In the genomic region with DNA sequence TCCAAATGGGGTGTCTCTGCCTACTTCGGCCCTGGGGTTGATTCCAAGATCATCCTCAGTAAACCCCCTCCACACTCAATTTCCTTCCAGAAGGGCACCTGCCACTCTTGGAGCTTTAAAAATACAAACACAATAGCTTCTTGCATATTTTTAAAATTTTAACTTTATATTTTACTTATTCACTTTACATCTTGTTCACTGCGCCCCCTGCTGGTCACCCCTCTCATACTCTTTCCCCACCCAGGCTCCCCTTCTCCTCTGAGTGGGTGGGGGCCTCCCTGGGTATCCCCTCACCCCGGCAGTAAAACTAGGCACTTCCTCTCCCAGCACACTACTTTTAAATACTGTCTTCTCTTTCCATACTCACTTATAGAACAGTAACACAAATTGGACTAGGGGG, we compare ENCODE assay signal across 10 mouse cellular contexts.
A peak's percentile ranks its signal among the peaks of the same experiment; 100 is the strongest.
DNase-seq lines count a peak whose midpoint lies in the region; ATAC-seq and TF ChIP-seq lines count a peak whose summit lies in the region.
"Had no signal": no experiment of that assay in that cellular context is flagged by ENCODE, and none has a peak within 500 bp of the region (broad histone marks: within the 10 kb centered on the region; RNA-seq: fewer than 3 reads in every experiment).

No protein-coding gene starts in this region.

- no peak overlapping the region for H3K4me3 ChIP-seq in thymus, adult 2 months (ENCODE audit: control insufficient read depth, insufficient read depth, low read length)
- no peak overlapping the region for H3K4me3 ChIP-seq in hindbrain, embryonic 16.5 days (ENCODE audit: low read length)
- H3K4me3 ChIP-seq: embryonic facial prominence, embryonic 12.5 days; neural tube, embryonic 12.5 days had no signal

- H3K27ac ChIP-seq in thymus, adult 2 months (ENCODE audit: control insufficient read depth, insufficient read depth, low read length), result no peak overlapping the region
- H3K27ac ChIP-seq in hindbrain, embryonic 16.5 days (ENCODE audit: low read depth, low read length), result no peak overlapping the region
- H3K27ac ChIP-seq: embryonic facial prominence, embryonic 12.5 days; neural tube, embryonic 12.5 days had no signal

- peak; percentile 30 for DNase-seq in gastrocnemius, postnatal 10 days
- DNase-seq in gastrocnemius, adult 8-10 months (ENCODE audit: low spot score in 2 of 2), result no peak
- DNase-seq in thymus, adult 2 months, result peak; percentile 19
- DNase-seq in thymus, adult 18-20 months, result no peak
- DNase-seq in lung, adult 18-20 months, result peak; percentile 29 to 40
- no peak for DNase-seq in frontal cortex, adult 2 months (ENCODE audit: extremely low spot score in 1 of 2, low spot score in 1 of 2)
- DNase-seq in embryo, embryonic 9.5 days (ENCODE audit: extremely low spot score), result no peak

- WGBS in thymus, adult 2 months, result 77% methylated on average over 3 of the region's 3 CpGs
- WGBS in hindbrain, embryonic 16.5 days, result 81% methylated on average over 3 of the region's 3 CpGs

- TF ChIP-seq POLR2A in thymus, adult 2 months (IDR thresholded peaks at IDR 0.05; ENCODE audit: control insufficient read depth, extremely low read depth, insufficient read depth, low read length, poor library complexity), result no peak

- no peak for ATAC-seq in hindbrain, embryonic 16.5 days

- 0 out of 2 replicates have a peak, but pooled peaks have one; percentile 35 for TF ChIP-seq CTCF in thymus, adult 2 months (IDR thresholded peaks at IDR 0.05; ENCODE audit: borderline replicate concordance, control insufficient read depth, extremely low read depth, insufficient read depth, low read length, poor library complexity)

- no peaks in the 10 kb centered on the region for H3K9me3 ChIP-seq in hindbrain, embryonic 16.5 days (ENCODE audit: control insufficient read depth, low read length)
- H3K9me3 ChIP-seq: embryonic facial prominence, embryonic 12.5 days had no signal

- no peak overlapping the region for H3K9ac ChIP-seq in hindbrain, embryonic 16.5 days (ENCODE audit: low read depth, low read length)
- H3K9ac ChIP-seq: embryonic facial prominence, embryonic 12.5 days; neural tube, embryonic 12.5 days had no signal

- H3K4me1 ChIP-seq in thymus, adult 2 months (replicated peaks; ENCODE audit: control insufficient read depth, insufficient read depth, low read length), result no peaks in the 10 kb centered on the region
- H3K4me1 ChIP-seq in hindbrain, embryonic 16.5 days (ENCODE audit: control insufficient read depth, insufficient read depth, low read depth, low read length), result no peaks in the 10 kb centered on the region
- H3K4me1 ChIP-seq: embryonic facial prominence, embryonic 12.5 days; neural tube, embryonic 12.5 days had no signal

- no peaks in the 10 kb centered on the region for H3K36me3 ChIP-seq in thymus, adult 2 months (ENCODE audit: control insufficient read depth, insufficient read depth, low read length)
- no peaks in the 10 kb centered on the region for H3K36me3 ChIP-seq in hindbrain, embryonic 16.5 days (ENCODE audit: control insufficient read depth, insufficient read depth, low read length)
- H3K36me3 ChIP-seq: embryonic facial prominence, embryonic 12.5 days; neural tube, embryonic 12.5 days had no signal

- H3K27me3 ChIP-seq in thymus, adult 2 months (ENCODE audit: control insufficient read depth, insufficient read depth, low read length), result no peaks in the 10 kb centered on the region
- H3K27me3 ChIP-seq in hindbrain, embryonic 16.5 days (replicated peaks; ENCODE audit: control insufficient read depth, insufficient read depth, low read length), result no peaks in the 10 kb centered on the region
- H3K27me3 ChIP-seq: embryonic facial prominence, embryonic 12.5 days; neural tube, embryonic 12.5 days had no signal

- no peak overlapping the region for H3K4me2 ChIP-seq in hindbrain, embryonic 16.5 days (ENCODE audit: low read length)
- H3K4me2 ChIP-seq: embryonic facial prominence, embryonic 12.5 days; neural tube, embryonic 12.5 days had no signal

Comparison
In these comparisons a context has a peak if more than half of its experiments do, and no peak if none do; other contexts are left out.
1. DNase-seq: peak in gastrocnemius, postnatal 10 days (single experiment), thymus, adult 2 months (single experiment) and lung, adult 18-20 months (2 of 2); none in gastrocnemius, adult 8-10 months (0 of 2), thymus, adult 18-20 months (0 of 2), frontal cortex, adult 2 months (0 of 2) and embryo, embryonic 9.5 days (single experiment).